Mouse (Mus musculus) liver, embryonic 11.5 days (tissue): Measurements from ENCODE around the gene F11r. TPM values are rescaled to one million over a fixed set of nuclear protein-coding genes. Genes with fewer than 3 reads are reported as not detected.

Experiments used
- ATAC-seq: fragments of 200-750 bp; cut with Nextera tagmentation; replicated peaks from 2 replicates; pipeline ENCODE4 v1.8.0; 2017; ENCODE audit warnings: moderate number of reproducible peaks, mild to moderate bottlenecking, moderate TSS enrichment, moderate library complexity; ENCODE audit not compliant: low FRiP score
- DNase-seq: peaks from one replicate; pipeline ENCODE4 v3.0.0-alpha.2; 2017; ENCODE audit warnings: low spot score
- H3K27ac ChIP-seq: fragments of 300-500 bp; sonication (generic); 2 replicates; pipeline ENCODE4 v1.5.1; 2014; ENCODE audit warnings: mild to moderate bottlenecking, low read depth, low read length, control low read depth
- H3K27me3 ChIP-seq: fragments of 300-500 bp; sonication (generic); replicated peaks from 2 replicates; pipeline ENCODE4 v1.6.1; 2014; ENCODE audit warnings: low read length, mixed read lengths; ENCODE audit not compliant: control insufficient read depth, insufficient read depth
- H3K36me3 ChIP-seq: fragments of 300-500 bp; sonication (generic); 2 replicates; pipeline ENCODE4 v1.6.1; 2014; ENCODE audit warnings: mild to moderate bottlenecking, low read length, moderate library complexity, mixed read lengths; ENCODE audit not compliant: control insufficient read depth, insufficient read depth
- H3K4me1 ChIP-seq: fragments of 300-500 bp; sonication (generic); replicated peaks from 2 replicates; pipeline ENCODE4 v1.6.1; 2014; ENCODE audit warnings: low read length, mixed read lengths; ENCODE audit not compliant: control insufficient read depth, insufficient read depth
- H3K4me2 ChIP-seq: fragments of 300-500 bp; sonication (generic); 2 replicates; pipeline ENCODE4 v1.6.1; 2014; ENCODE audit warnings: mild to moderate bottlenecking, control low read depth, moderate library complexity
- H3K4me3 ChIP-seq: fragments of 300-500 bp; sonication (generic); 2 replicates; pipeline ENCODE4 v1.5.1; 2014; ENCODE audit warnings: low read depth, low read length, control low read depth
- H3K9ac ChIP-seq: fragments of 300-500 bp; sonication (generic); 2 replicates; pipeline ENCODE4 v1.6.1; 2014; ENCODE audit warnings: low read depth, low read length, control low read depth
- H3K9me3 ChIP-seq: fragments of 300-500 bp; sonication (generic); 2 replicates; pipeline ENCODE4 v1.6.1; 2016; ENCODE audit warnings: low read length, inconsistent platforms, mixed read lengths; ENCODE audit not compliant: control insufficient read depth
- WGBS: fragments of 180-500 bp; shearing (Covaris S2); extraction: QIAGEN DNeasy Blood & Tissue Kit; methylation state at CpG from one replicate; pipeline ENCODE4 v1.1.7; 2014; 5-methylcytosine and 5-hydroxymethylcytosine counted together
- polyA plus RNA-seq: library from polyadenylated mRNA; unstranded; fragments of >200 nt; fragmentation: Nextera tagmentation; extraction: Ambion mirVana; gene quantifications from 2 replicates; pipeline ENCODE4 v1.2.1, GENCODE M21; 2014

The F11r gene
- polyA plus RNA-seq, 1 experiment from 2014 or later: 47.8 TPM

GRCm38 (mm10) chr1:171504586-171504985, 67.3 kb downstream of the F11r start:
- Histone ChIP-seq H3K9ac (no peak overlapping the region), H3K27ac (no peak overlapping the region), H3K9me3 (no peaks in the 10 kb centered on the region), H3K4me1 (peaks cover 3% of the 10 kb centered on the region; the same call in 1 of the 2 replicates), H3K4me3 (peak overlapping the region; percentile 66), H3K36me3 (no peaks in the 10 kb centered on the region), H3K27me3 (no peaks in the 10 kb centered on the region), H3K4me2 (peak overlapping the region; percentile 90)
- ATAC-seq (no peak), DNase-seq (no peak)
- WGBS: 56% methylated on average over 4 of the region's 4 CpGs

- Histone ChIP-seq H3K9me3 (no peaks in the 10 kb centered on the region), H3K9ac (no peak overlapping the region), H3K4me2 (no peak overlapping the region), H3K4me3 (no peak overlapping the region), H3K4me1 (no peaks in the 10 kb centered on the region), H3K36me3 (no peaks in the 10 kb centered on the region), H3K27ac (no peak overlapping the region), H3K27me3 (no peaks in the 10 kb centered on the region)
- 83% methylated on average over 2 of the region's 2 CpGs for WGBS
- DNase-seq (no peak), ATAC-seq (no peak)
These were observed 75.9 kb downstream of the F11r start for GRCm38 (mm10) chr1:171513234-171513633.

- Histone ChIP-seq H3K9me3 (no peaks in the 10 kb centered on the region), H3K4me1 (no peaks in the 10 kb centered on the region), H3K36me3 (no peaks in the 10 kb centered on the region), H3K4me3 (no peak overlapping the region), H3K9ac (no peak overlapping the region), H3K27me3 (no peaks in the 10 kb centered on the region), H3K27ac (no peak overlapping the region), H3K4me2 (no peak overlapping the region)
- DNase-seq: no peak
- 94% methylated on average over 1 of the region's 1 CpGs for WGBS
- ATAC-seq: no peak
These were observed 76.4 kb downstream of the F11r start for GRCm38 (mm10) chr1:171513760-171514159.

Other genes starting within 250 kb of the F11r start
- gene Pcp4l1, start 241.3 kb upstream of the F11r start, polyA plus RNA-seq: 1.2 and 1.9 TPM in 2 replicates
- 0.16 TPM in 2 replicates for gene Nr1i3, start 223.6 kb upstream of the F11r start, polyA plus RNA-seq
- 32.3 and 32.4 TPM in 2 replicates for gene Tomm40l, start 215.0 kb upstream of the F11r start, polyA plus RNA-seq
- gene Apoa2, start 212.5 kb upstream of the F11r start, polyA plus RNA-seq: 2,189 and 2,339 TPM in 2 replicates
- gene Fcer1g, start 203.2 kb upstream of the F11r start, polyA plus RNA-seq: 70.9 and 83.6 TPM in 2 replicates
- gene Adamts4, start 187.1 kb upstream of the F11r start, polyA plus RNA-seq: 1.6 and 2.0 TPM in 2 replicates
- gene Ndufs2, start 186.1 kb upstream of the F11r start, polyA plus RNA-seq: 256 and 262 TPM in 2 replicates
- 49.0 and 50.6 TPM in 2 replicates for gene B4galt3, start 167.2 kb upstream of the F11r start, polyA plus RNA-seq
- gene Ppox, start 156.3 kb upstream of the F11r start, polyA plus RNA-seq: 131 and 133 TPM in 2 replicates
- 51.0 and 53.1 TPM in 2 replicates for gene Usp21, start 149.5 kb upstream of the F11r start, polyA plus RNA-seq
- 83.7 TPM in 2 replicates for gene Ufc1, start 142.5 kb upstream of the F11r start, polyA plus RNA-seq
- 34.8 and 37.5 TPM in 2 replicates for gene Dedd, start 108.4 kb upstream of the F11r start, polyA plus RNA-seq
- gene Nit1, start 91.9 kb upstream of the F11r start, polyA plus RNA-seq: 26.2 and 29.1 TPM in 2 replicates
- 68.0 and 73.7 TPM in 2 replicates for gene Pfdn2, start 91.9 kb upstream of the F11r start, polyA plus RNA-seq
- gene Klhdc9, start 76.7 kb upstream of the F11r start, polyA plus RNA-seq: 0.66 and 0.77 TPM in 2 replicates
- 0.25 and 0.53 TPM in 2 replicates for gene Nectin4, start 67.4 kb upstream of the F11r start, polyA plus RNA-seq
- 3.5 and 3.8 TPM in 2 replicates for gene Arhgap30, start 48.6 kb upstream of the F11r start, polyA plus RNA-seq
- 51.0 and 53.2 TPM in 2 replicates for gene Usf1, start 26.2 kb upstream of the F11r start, polyA plus RNA-seq
- gene Tstd1, start 18.7 kb upstream of the F11r start, polyA plus RNA-seq: 1.6 and 1.7 TPM in 2 replicates
- gene Alyref2, start 65.9 kb downstream of the F11r start, polyA plus RNA-seq: 7.8 and 8.3 TPM in 2 replicates
- not detected in 2 replicates for gene Itln1, start 97.8 kb downstream of the F11r start, polyA plus RNA-seq
- 0.63 and 0.82 TPM in 2 replicates for gene Cd244a, start 121.7 kb downstream of the F11r start, polyA plus RNA-seq
- gene Ly9, start 169.9 kb downstream of the F11r start, polyA plus RNA-seq: 0.12 and 0.30 TPM in 2 replicates
- not detected in 2 replicates for gene Slamf7, start 215.5 kb downstream of the F11r start, polyA plus RNA-seq
- gene Cd48, start 244.5 kb downstream of the F11r start, polyA plus RNA-seq: 4.5 and 4.9 TPM in 2 replicates